Mouse (Mus musculus) neural tube, embryonic 12.5 days (tissue): ENCODE results near the gene Gpr142. TPM values are rescaled to one million over a fixed set of nuclear protein-coding genes. Genes with fewer than 3 reads are reported as not detected.

Source experiments
- ATAC-seq: fragments of 200-750 bp; cut with Nextera tagmentation; 2 replicates; pipeline ENCODE4 v1.8.0; 2017; ENCODE audit warnings: low read depth, mild to moderate bottlenecking, moderate TSS enrichment, moderate library complexity; ENCODE audit not compliant: low FRiP score
- H3K27ac ChIP-seq: fragments of 300-500 bp; sonication (generic); 2 replicates; pipeline ENCODE4 v1.5.1; 2016
- H3K27me3 ChIP-seq: fragments of 300-500 bp; sonication (generic); replicated peaks from 2 replicates; pipeline ENCODE4 v1.6.1; 2016; ENCODE audit warnings: mild to moderate bottlenecking
- H3K36me3 ChIP-seq: fragments of 300-500 bp; sonication (generic); 2 replicates; pipeline ENCODE4 v1.6.1; 2016; ENCODE audit warnings: mild to moderate bottlenecking
- H3K4me1 ChIP-seq: fragments of 300-500 bp; sonication (generic); 2 replicates; pipeline ENCODE4 v1.6.1; 2016
- H3K4me2 ChIP-seq: fragments of 300-500 bp; sonication (generic); replicated peaks from 2 replicates; pipeline ENCODE4 v1.6.1; 2016; ENCODE audit warnings: mild to moderate bottlenecking
- H3K4me3 ChIP-seq: fragments of 300-500 bp; sonication (generic); 2 replicates; pipeline ENCODE4 v1.5.1; 2016
- H3K9ac ChIP-seq: fragments of 300-500 bp; sonication (generic); 2 replicates; pipeline ENCODE4 v1.6.1; 2016; ENCODE audit warnings: mild to moderate bottlenecking
- H3K9me3 ChIP-seq: fragments of 300-500 bp; sonication (generic); 2 replicates; pipeline ENCODE4 v1.6.1; 2016; ENCODE audit warnings: mild to moderate bottlenecking
- WGBS: fragments of 180-500 bp; shearing (Covaris S2); methylation state at CpG from one replicate; pipeline ENCODE4 v1.1.7; 2016; 5-methylcytosine and 5-hydroxymethylcytosine counted together
- polyA plus RNA-seq: library from polyadenylated mRNA; unstranded; fragments of >200 nt; fragmentation: Nextera tagmentation; extraction: Ambion mirVana; gene quantifications from 2 replicates; pipeline ENCODE4 v1.2.1, GENCODE M21; 2016

The Gpr142 gene
- not detected in 2 replicates for polyA plus RNA-seq

DNA sequence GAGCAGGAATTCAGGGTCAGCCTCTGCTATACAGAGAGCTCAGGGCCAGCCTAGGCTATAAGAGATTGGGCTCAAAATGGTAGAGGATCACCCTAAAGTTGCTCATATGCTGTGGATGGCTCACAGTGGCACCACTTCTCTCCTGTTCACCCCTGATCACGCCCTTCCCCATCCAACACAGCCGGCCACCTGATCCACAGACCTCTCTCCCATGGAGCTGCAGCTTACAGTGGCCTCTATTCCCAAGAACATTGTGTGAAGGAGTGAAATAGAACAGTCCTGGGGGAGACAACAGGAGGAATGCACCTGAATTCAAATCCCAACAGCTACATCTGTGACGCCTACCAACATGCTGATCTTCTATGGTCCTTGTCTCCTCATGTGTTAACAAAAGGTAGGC, at the start of gene Gpr142:
Gpr142 (plus strand) TSS at position 301 of the 400 bp plus-strand sequence.
- H3K9ac ChIP-seq = no peak within 1 kb of the TSS

DNA sequence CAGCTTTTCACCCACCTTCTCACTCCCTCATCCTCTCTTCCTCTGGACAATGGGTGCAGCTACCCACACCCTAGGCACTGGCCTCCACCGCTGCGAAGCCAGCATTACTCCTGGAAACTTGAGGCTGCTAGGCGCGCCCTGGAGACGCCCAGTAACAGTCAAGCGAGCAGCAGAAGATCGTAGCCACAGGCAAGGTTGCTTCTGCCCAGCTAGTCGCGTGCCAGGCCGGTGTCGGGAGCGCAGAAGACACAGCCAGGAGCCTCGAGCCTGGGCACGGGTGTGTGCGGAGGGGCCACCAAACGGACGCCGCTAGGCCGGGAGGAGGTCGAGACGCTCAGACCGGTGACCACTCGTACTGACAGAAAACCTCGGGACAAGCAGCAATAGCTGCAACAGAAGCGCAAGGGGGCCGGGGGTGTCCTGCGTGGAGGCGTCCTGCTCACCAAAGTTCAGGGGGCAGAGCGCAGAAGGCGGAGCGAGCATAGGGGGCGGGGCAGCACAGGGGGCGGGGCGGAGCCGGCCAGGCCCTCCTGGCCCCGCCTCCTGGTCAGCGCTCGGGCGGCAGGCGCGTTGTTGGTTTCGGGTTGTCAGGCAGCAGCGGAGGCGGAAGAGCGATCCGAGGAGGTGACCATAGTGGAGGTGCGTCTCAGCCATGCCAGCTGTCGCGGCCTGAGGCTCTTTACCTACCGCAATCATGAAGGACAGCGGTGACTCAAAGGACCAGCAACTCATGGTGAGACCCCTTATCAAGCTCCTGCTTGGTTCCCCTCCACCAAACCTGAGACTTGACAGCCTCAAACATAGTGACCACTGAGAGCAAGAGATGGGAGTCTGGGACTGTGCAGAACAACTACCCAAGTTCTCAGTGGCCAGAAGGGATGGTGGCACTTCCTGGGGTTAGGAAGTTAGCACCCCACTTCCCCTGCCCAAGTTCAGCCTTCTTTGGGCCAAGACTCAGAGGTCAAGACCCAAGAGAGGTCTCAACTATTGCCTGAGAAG, 33.6 kb upstream of the Gpr142 start, which contains the start of gene Kif19a:
Kif19a (plus strand) TSS at position 569 of the 999 bp plus-strand sequence.
- H3K27ac ChIP-seq = no peak within 1 kb of the TSS
- peak; percentile 58 for ATAC-seq
- H3K27me3 ChIP-seq = peaks cover 31% of the 10 kb centered on the region; the same call in 1 of the 2 replicates

More for the DNA sequence above, at the start of gene Gpr142:
- WGBS = 94% methylated on average over 3 of the region's 3 CpGs
- Histone ChIP-seq H3K27me3 (0 out of 2 replicates have a peak, but pooled peaks cover 5% of the 10 kb centered on the region), H3K36me3 (no peaks in the 10 kb centered on the region), H3K4me1 (peaks cover 40% of the 10 kb centered on the region), H3K27ac (no peak within 1 kb of the TSS), H3K4me2 (no peak within 1 kb of the TSS), H3K4me3 (no peak within 1 kb of the TSS), H3K9me3 (no peaks in the 10 kb centered on the region)
- no peak for ATAC-seq

DNA sequence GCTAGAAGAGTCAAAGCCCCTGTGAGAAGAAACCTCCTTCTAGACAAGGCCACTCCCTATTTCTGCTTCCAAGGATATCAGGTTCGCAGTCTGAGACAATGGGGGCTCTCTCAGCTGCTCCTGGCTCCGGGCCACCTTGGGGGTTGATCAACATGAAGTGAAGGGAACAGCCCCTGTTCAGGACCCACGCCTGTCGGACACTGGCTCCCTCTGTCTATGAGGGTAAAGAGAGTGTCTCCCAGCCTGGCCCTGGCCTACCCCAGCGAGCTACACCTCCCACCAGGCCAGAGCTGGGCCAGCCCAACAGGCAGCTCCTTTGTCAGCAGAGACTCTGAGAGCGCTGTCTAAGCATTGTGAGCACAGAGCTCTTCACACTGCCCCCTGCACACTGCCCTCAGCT, 28.8 kb upstream of the Gpr142 start:
- 55% methylated on average over 6 of the region's 6 CpGs for WGBS
- no peaks in the 10 kb centered on the region for H3K36me3 ChIP-seq
- no peak overlapping the region for H3K27ac ChIP-seq
- H3K4me3 ChIP-seq = no peak overlapping the region
- ATAC-seq = no peak
- peaks cover 27% of the 10 kb centered on the region; the same call in 1 of the 2 replicates for H3K27me3 ChIP-seq
- H3K9ac ChIP-seq = no peak overlapping the region
- no peak overlapping the region for H3K4me2 ChIP-seq
- H3K9me3 ChIP-seq = no peaks in the 10 kb centered on the region
- peaks cover 7% of the 10 kb centered on the region; the same call in 1 of the 2 replicates for H3K4me1 ChIP-seq

More for the DNA sequence above, 33.6 kb upstream of the Gpr142 start, which contains the start of gene Kif19a:
- Histone ChIP-seq H3K36me3 (no peaks in the 10 kb centered on the region), H3K9ac (0 out of 2 replicates have a peak within 1 kb of the TSS, but pooled peaks have one; percentile 30), H3K4me3 (peak within 1 kb of the TSS; percentile 43), H3K4me2 (peak within 1 kb of the TSS; percentile 82), H3K9me3 (no peaks in the 10 kb centered on the region), H3K4me1 (peaks cover 10% of the 10 kb centered on the region; the same call in 1 of the 2 replicates)
- WGBS = under 1% methylated on average over 49 of the region's 51 CpGs

DNA sequence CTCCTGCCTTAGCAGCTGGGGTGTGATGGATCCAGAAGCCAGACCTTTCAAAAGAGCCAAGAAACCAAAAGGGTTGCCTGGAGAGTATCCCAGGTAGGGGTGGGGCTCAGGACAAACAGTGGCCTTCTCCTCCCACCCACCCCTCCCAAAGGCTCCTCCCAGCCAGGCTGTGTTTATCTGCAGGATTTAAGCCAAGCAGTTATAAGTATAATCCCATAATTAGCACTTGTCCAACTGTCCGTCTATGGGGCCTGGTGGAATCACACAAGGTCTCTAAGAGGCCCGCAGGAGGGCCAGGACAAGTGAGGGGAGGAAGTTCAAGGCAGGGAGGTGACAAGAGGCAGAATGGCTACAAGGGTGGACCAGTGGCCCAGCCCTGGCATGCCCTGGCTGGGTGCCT, 26.8 kb upstream of the Gpr142 start:
- no peak for ATAC-seq
- Histone ChIP-seq H3K9ac (no peak overlapping the region), H3K4me2 (no peak overlapping the region), H3K27me3 (peaks cover 11% of the 10 kb centered on the region; the same call in 1 of the 2 replicates), H3K9me3 (no peaks in the 10 kb centered on the region), H3K4me1 (no peaks in the 10 kb centered on the region), H3K27ac (no peak overlapping the region), H3K36me3 (no peaks in the 10 kb centered on the region), H3K4me3 (no peak overlapping the region)
- 82% methylated on average over 2 of the region's 2 CpGs for WGBS

DNA sequence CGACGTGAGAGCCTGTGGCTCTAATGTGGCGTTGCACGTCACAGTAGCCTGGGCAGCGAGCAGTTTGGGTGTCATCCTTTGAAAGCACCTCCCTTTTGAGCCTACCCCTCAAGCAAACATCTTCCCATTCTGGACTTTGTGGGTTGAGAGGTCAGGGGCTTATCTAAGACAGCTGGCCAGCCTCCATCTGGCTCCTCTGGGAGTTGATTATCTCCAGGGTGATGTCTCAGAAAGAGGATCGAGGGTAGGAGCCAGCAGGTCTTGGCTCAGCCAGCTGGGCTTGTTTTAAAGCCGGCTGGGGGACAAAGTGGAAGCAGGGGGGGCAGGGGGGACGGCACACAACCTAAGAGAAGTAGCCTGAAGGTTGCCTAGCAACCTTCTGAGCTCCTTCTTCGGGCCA, 18.6 kb upstream of the Gpr142 start:
- WGBS = 50% methylated on average over 9 of the region's 9 CpGs
- H3K4me3 ChIP-seq = no peak overlapping the region
- peaks cover 7% of the 10 kb centered on the region for H3K4me1 ChIP-seq
- no peaks in the 10 kb centered on the region for H3K9me3 ChIP-seq
- peaks cover 9% of the 10 kb centered on the region for H3K27me3 ChIP-seq
- H3K27ac ChIP-seq = no peak overlapping the region
- H3K4me2 ChIP-seq = no peak overlapping the region
- H3K9ac ChIP-seq = no peak overlapping the region
- H3K36me3 ChIP-seq = no peaks in the 10 kb centered on the region
- no peak for ATAC-seq

DNA sequence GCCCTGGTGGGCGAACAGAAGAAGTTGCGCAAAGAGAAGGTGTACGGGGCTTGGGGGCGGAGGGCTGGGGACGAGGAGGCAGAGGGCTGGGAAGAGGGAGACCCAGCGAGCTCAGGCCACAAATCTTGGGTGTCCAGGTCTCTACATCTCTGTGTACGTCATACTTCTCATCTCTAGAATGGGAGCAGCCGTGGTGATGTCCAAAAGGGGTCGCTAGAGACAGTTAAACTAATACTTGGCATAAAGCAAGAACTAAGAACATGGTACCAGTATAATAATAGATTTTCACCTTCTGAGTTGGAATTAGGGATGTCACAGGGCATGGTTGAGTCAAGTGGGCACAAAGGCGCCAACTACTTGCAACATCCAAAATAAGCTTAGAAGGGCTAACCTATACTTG, 12.8 kb upstream of the Gpr142 start:
- no peak for ATAC-seq
- no peaks in the 10 kb centered on the region for H3K9me3 ChIP-seq
- peaks cover 30% of the 10 kb centered on the region for H3K4me1 ChIP-seq
- H3K36me3 ChIP-seq = no peaks in the 10 kb centered on the region
- H3K27ac ChIP-seq = no peak overlapping the region
- peak overlapping the region; percentile 29 for H3K4me3 ChIP-seq
- peak overlapping the region; percentile 62 for H3K4me2 ChIP-seq
- peak overlapping the region; percentile 29; the same call in 1 of the 2 replicates for H3K9ac ChIP-seq
- 43% methylated on average over 10 of the region's 10 CpGs for WGBS
- H3K27me3 ChIP-seq = peaks cover 56% of the 10 kb centered on the region

DNA sequence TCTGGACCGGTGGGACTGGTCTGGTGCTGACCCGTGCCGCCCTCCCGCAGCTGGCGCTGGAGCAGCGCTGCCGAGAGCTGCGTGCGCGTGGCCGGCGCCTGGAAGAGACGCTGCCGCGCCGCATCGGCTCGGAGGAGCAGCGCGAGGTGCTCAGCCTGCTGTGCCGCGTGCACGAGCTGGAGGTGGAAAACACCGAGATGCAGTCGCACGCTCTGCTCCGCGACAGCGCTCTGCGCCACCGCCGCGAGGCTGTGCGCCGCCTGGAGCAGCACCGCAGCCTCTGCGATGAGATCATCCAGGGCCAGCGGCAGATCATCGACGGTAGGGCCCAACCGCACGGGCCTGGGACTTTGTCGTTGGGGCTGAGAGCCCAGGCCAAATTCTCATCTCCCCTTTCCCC, 12.4 kb upstream of the Gpr142 start:
- no peak overlapping the region for H3K27ac ChIP-seq
- H3K27me3 ChIP-seq = peaks cover 60% of the 10 kb centered on the region

DNA sequence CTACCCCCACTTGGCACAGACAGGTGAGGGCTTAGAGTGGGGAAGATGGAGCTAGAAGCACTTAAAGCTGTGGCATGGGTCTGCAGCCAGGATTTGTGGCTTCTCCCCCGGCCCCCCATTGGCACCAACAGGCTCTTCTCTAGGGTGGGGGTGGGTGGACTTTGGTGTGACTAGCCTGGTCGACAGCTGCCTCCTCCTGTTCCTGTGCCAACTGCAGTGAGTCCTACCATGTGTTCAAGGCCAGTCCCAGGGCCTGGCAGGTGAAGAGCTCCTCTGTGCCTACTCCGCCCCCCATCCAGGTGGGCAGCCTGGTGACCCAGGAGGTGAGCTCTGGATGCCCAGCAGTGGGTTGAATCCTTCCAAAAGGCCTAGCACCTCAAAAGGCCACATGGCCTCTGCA, 11.1 kb upstream of the Gpr142 start:
- no peak overlapping the region for H3K4me3 ChIP-seq
- WGBS = 75% methylated on average over 3 of the region's 3 CpGs
- H3K4me2 ChIP-seq = no peak overlapping the region
- H3K36me3 ChIP-seq = no peaks in the 10 kb centered on the region
- no peak overlapping the region for H3K27ac ChIP-seq
- ATAC-seq = no peak
- H3K9ac ChIP-seq = no peak overlapping the region
- H3K9me3 ChIP-seq = no peaks in the 10 kb centered on the region
- peaks cover 48% of the 10 kb centered on the region for H3K4me1 ChIP-seq
- peaks cover 73% of the 10 kb centered on the region for H3K27me3 ChIP-seq

More for the DNA sequence above, 12.4 kb upstream of the Gpr142 start:
- ATAC-seq = peak; percentile 41; the same call in 1 of the 2 replicates
- peak overlapping the region; percentile 62 for H3K4me2 ChIP-seq
- H3K9ac ChIP-seq = peak overlapping the region; percentile 29; the same call in 1 of the 2 replicates
- 2% methylated on average over 43 of the region's 43 CpGs for WGBS
- peaks cover 35% of the 10 kb centered on the region for H3K4me1 ChIP-seq
- peak overlapping the region; percentile 29 for H3K4me3 ChIP-seq
- no peaks in the 10 kb centered on the region for H3K36me3 ChIP-seq
- no peaks in the 10 kb centered on the region for H3K9me3 ChIP-seq

DNA sequence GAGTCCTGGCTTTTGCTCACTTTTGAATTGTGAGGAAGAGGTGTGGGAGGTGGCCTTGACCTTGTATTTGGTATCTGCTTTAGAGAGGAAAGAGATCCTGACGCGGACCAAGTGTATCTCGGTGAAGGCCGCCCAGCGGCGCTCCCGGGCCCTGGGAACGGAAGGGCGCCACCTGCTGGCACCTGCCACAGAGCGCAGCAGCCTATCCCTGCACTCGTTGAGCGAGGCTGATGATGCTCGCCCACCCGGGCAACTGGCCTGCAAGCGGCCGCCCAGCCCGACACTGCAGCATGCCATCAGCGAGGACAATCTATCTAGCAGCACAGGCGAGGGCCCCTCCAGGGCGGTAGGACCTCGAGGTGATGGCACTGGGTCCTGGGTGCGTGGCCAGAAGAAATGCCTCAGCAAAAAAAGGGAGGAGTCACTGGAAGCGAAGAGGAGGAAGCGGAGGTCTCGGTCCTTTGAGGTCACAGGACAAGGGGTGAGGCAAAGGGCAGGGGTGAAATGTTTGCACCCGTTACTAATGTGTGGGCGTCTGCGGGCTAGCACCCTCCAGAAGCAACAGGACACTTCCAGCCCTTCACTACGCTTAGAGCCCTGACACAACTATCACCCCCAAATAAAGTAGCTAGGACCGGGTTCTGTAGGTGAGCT, 9.5 kb upstream of the Gpr142 start:
- H3K27ac ChIP-seq = no peak overlapping the region
- no peak overlapping the region for H3K4me3 ChIP-seq
- H3K9me3 ChIP-seq = no peaks in the 10 kb centered on the region
- peaks cover 62% of the 10 kb centered on the region for H3K4me1 ChIP-seq
- ATAC-seq = peak; percentile 58
- no peaks in the 10 kb centered on the region for H3K36me3 ChIP-seq
- WGBS = 10% methylated on average over 30 of the region's 30 CpGs
- peak overlapping the region; percentile 55 for H3K4me2 ChIP-seq
- 0 out of 2 replicates have a peak overlapping the region, but pooled peaks have one; percentile 29 for H3K9ac ChIP-seq
- H3K27me3 ChIP-seq = peaks cover 80% of the 10 kb centered on the region

DNA sequence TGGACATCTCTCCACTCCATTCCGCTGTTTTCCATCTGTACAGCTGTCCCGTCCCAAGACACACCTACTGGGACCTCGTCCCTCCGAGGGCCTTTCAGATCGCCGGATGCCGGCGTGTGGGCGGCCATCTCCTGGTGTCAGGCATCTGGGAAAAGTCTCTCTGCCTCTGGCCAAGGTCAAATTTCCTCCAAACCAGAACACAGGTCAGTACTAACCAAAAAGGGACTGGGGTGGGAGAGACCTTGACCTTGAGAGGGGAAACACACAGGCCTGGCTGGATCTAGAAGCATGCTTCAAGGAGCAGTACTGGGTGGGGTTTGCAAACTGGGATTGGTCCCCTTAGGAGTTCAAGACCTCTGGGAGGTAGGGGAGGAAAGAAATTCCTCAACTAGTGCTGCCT, 9.0 kb upstream of the Gpr142 start:
- Histone ChIP-seq H3K4me2 (peak overlapping the region; percentile 55; the same call in 1 of the 2 replicates), H3K4me1 (peaks cover 67% of the 10 kb centered on the region)

DNA sequence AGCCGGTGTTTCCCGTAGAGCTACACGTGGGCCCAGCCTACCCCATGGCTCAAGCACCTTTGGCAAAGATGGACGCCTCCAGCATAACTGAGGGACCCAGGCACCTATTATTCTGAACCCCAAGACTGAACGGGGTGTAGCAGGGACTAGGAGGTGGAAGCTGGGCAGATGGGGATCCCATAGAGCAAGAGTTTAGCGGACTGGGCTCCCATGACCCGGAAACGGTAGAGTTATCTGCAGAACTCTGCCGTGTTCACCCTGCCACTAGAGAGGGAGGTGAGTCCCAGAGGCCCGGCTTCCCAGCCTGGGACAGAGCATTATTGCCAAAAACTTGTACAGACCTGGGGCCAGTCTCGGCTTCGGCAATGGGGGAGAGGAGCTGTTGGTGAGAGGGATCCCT, 8.6 kb upstream of the Gpr142 start:
- no peak for ATAC-seq
- Histone ChIP-seq H3K27ac (no peak overlapping the region), H3K4me3 (no peak overlapping the region), H3K27me3 (peaks cover 74% of the 10 kb centered on the region), H3K4me1 (peaks cover 72% of the 10 kb centered on the region), H3K36me3 (no peaks in the 10 kb centered on the region), H3K9me3 (no peaks in the 10 kb centered on the region), H3K9ac (no peak overlapping the region), H3K4me2 (peak overlapping the region; percentile 5; the same call in 1 of the 2 replicates)
- 68% methylated on average over 12 of the region's 12 CpGs for WGBS

More for the DNA sequence above, 9.0 kb upstream of the Gpr142 start:
- no peak overlapping the region for H3K9ac ChIP-seq
- H3K4me3 ChIP-seq = no peak overlapping the region
- 55% methylated on average over 9 of the region's 9 CpGs for WGBS
- H3K27ac ChIP-seq = no peak overlapping the region
- no peak for ATAC-seq
- no peaks in the 10 kb centered on the region for H3K36me3 ChIP-seq
- H3K9me3 ChIP-seq = no peaks in the 10 kb centered on the region
- peaks cover 78% of the 10 kb centered on the region for H3K27me3 ChIP-seq

DNA sequence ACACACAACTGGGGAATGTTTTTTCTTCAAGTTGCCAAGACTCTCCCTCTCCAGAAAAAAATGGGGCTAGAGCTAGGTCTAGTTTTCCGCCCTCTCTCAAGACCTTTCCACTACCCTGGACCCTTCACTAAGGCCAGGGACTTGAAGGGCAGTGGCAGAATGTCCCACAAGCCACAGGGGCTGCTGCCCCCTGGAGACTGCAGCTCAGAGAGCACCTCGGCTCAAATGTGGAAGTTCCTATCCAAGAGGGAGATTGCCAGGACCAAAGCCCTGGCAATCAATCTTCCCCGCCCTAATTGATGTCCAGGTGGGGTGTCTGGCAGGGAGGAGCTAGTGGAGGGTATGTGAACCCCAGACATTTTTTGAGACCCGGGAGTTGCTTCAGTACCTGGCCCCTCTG, 7.9 kb upstream of the Gpr142 start:
- ATAC-seq = no peak
- H3K4me2 ChIP-seq = peak overlapping the region; percentile 95
- H3K9ac ChIP-seq = no peak overlapping the region
- H3K4me3 ChIP-seq = no peak overlapping the region
- H3K27ac ChIP-seq = no peak overlapping the region
- WGBS = 26% methylated on average over 4 of the region's 4 CpGs
- H3K4me1 ChIP-seq = peaks cover 77% of the 10 kb centered on the region
- no peaks in the 10 kb centered on the region for H3K9me3 ChIP-seq
- peaks cover 67% of the 10 kb centered on the region for H3K27me3 ChIP-seq
- no peaks in the 10 kb centered on the region for H3K36me3 ChIP-seq
